Mouse (Mus musculus) small intestine, adult 2 months (tissue): ENCODE data around the gene Ralbp1.

Source experiments
- CTCF ChIP-seq: fragments of 200-500 bp; IDR thresholded peaks from 2 replicates; pipeline ENCODE4 v1.5.1; 2012; ENCODE audit warnings: low read depth, mild to moderate bottlenecking, control low read depth, inconsistent platforms, low read length, moderate library complexity, mixed read lengths; ENCODE audit not compliant: insufficient replicate concordance, insufficient read length; ENCODE audit errors: extremely low read depth
- POLR2A ChIP-seq: fragments of 200-500 bp; IDR thresholded peaks from 2 replicates; pipeline ENCODE4 v1.6.1; 2012; ENCODE audit warnings: low read depth, mild to moderate bottlenecking, control low read depth, inconsistent platforms, low read length, moderate library complexity

- TF ChIP-seq CTCF = no peak
- no peak for TF ChIP-seq POLR2A
Observed at GRCm38 (mm10) chr17:65903011-65903410, 17.4 kb upstream of the Ralbp1 start.
